Mouse (Mus musculus) frontal cortex, adult (tissue): ENCODE measurements around the gene Clpp.

Experiments used
- ATAC-seq: cut with Nextera tagmentation; 2 replicates; pipeline ENCODE4 v1.9.2; 2017; ENCODE audit warnings: mild to moderate bottlenecking, moderate library complexity, mixed read lengths; ENCODE audit not compliant: low TSS enrichment

Clpp gene

GRCm38 (mm10) chr17:56986105-56986805, 3.9 kb upstream of the Clpp start:
- no peak for ATAC-seq

- no peak for ATAC-seq
Observed at GRCm38 (mm10) chr17:56988441-56988840, 1.7 kb upstream of the Clpp start.

- ATAC-seq: no peak
Observed at GRCm38 (mm10) chr17:56988921-56989430, 1.1 kb upstream of the Clpp start.

GRCm38 (mm10) chr17:56989467-56990114, 514 bp upstream of the Clpp start:
- ATAC-seq: peak; percentile 90

- ATAC-seq: no peak
Observed at GRCm38 (mm10) chr17:56990966-56991365, 861 bp downstream of the Clpp start.

- no peak for ATAC-seq
Observed at GRCm38 (mm10) chr17:56995046-56995445, 4.9 kb downstream of the Clpp start.

GRCm38 (mm10) chr17:56996506-56996905, 6.4 kb downstream of the Clpp start:
- no peak for ATAC-seq

GRCm38 (mm10) chr17:56997029-56997667, 7.0 kb downstream of the Clpp start, which contains the start of gene Alkbh7:
Gene Alkbh7, plus strand, starts transcription at chr17:56997339.
- ATAC-seq: peak; percentile 92

GRCm38 (mm10) chr17:56999414-56999813, 9.3 kb downstream of the Clpp start:
- ATAC-seq: no peak

- no peak for ATAC-seq
Observed at GRCm38 (mm10) chr17:56999968-57000609, 10.0 kb downstream of the Clpp start, which contains the start of gene Pspn. Gene Pspn, minus strand, starts transcription at chr17:57000018.

GRCm38 (mm10) chr17:57001228-57001627, 11.1 kb downstream of the Clpp start:
- no peak for ATAC-seq

GRCm38 (mm10) chr17:57003994-57004393, 13.9 kb downstream of the Clpp start:
- ATAC-seq: no peak

GRCm38 (mm10) chr17:57007137-57007905, 17.2 kb downstream of the Clpp start:
- ATAC-seq: no peak

GRCm38 (mm10) chr17:57010911-57011235, 20.8 kb downstream of the Clpp start:
- ATAC-seq: peak; percentile 24; the same call in 1 of the 2 replicates

GRCm38 (mm10) chr17:57011236-57012141, 21.4 kb downstream of the Clpp start, which contains the start of the genes Gtf2f1 and Gm17949:
Gene Gtf2f1, minus strand, starts transcription at chr17:57011288.
Gene Gm17949, plus strand, starts transcription at chr17:57011469.
- ATAC-seq: peak; percentile 90

GRCm38 (mm10) chr17:57012245-57012795, 22.2 kb downstream of the Clpp start:
- ATAC-seq: no peak

GRCm38 (mm10) chr17:57019693-57020092, 29.6 kb downstream of the Clpp start:
- ATAC-seq: no peak

GRCm38 (mm10) chr17:57020960-57021359, 30.9 kb downstream of the Clpp start:
- no peak for ATAC-seq

- no peak for ATAC-seq
Observed at GRCm38 (mm10) chr17:57027471-57027870, 37.4 kb downstream of the Clpp start.

GRCm38 (mm10) chr17:57029691-57030090, 39.6 kb downstream of the Clpp start:
- no peak for ATAC-seq
